Mouse (Mus musculus): Measurements from ENCODE around the gene Sik2. TPM values are rescaled to one million over a fixed set of nuclear protein-coding genes. Genes with fewer than 3 reads are reported as not detected.

Sik2 gene
- total RNA-seq, 2 experiments from 2014 or later, result 92.4 to 151 TPM

DNA sequence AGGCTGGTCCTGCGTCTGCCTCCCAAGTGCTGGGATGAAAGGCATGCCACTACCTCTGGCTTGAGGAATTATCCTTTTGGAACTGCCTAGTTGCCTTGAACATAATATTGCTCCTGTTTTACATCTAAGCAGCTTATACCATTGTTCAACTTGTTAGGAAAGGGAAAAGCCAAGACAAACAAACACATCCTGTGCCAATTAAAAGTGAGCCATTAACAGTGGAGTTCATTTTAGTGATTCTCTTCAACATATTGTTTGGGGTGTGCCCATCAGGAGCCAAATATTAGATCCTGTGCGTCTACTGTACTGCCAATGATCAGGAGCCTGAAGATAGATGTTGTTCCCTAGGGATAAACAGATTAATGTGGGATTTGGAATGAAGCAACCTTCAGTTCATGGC, 126.7 kb downstream of the Sik2 start:
- no peak for ATAC-seq (replicated peaks; ENCODE audit: low FRiP score, poor library complexity, severe bottlenecking)

- ATAC-seq (replicated peaks; ENCODE audit: low FRiP score, poor library complexity, severe bottlenecking), result no peak
Measured at GRCm38 (mm10) chr9:50877431-50877830, 131.4 kb downstream of the Sik2 start.

DNA sequence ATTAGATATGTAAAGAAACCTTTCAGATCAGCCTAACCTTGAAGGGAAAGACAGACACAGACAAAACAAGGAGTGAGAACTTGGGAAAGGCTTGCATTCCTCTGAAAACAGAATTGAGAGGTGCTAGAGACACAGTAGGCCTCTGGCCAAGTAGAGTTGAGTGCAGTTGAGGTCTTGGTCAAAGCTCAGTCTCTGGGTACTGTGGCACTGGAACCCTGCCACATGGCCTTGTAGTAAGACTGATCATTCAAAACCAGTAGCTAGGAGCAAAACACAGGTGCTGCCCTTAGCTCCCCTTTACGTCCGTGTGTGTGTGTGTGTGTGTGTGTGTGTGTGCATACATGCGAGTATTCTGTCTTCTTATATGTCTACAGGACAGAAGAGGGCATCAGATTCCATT, 132.6 kb downstream of the Sik2 start:
- ATAC-seq (replicated peaks; ENCODE audit: low FRiP score, poor library complexity, severe bottlenecking), result no peak

DNA sequence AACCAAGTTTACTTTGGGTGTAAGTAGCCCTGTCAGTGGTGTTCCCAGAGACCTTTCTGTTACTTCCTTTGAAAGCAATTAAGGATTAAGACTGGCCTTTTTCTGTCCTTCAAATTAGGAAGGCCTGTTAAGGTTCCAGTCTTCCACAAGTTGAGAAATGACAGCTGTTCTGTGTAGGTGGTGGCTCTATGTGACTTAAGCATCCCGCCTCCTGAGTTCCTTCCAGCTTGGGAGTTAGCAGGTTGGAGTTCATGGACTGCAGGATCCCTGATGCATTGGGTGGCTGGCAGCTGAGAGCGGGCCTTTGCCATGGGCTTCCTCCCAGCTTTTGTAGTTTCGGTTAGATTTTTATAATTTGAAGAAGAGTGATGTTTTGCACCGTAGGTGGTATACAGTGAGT, 133.4 kb downstream of the Sik2 start:
- ATAC-seq (replicated peaks; ENCODE audit: low FRiP score, poor library complexity, severe bottlenecking), result no peak

DNA sequence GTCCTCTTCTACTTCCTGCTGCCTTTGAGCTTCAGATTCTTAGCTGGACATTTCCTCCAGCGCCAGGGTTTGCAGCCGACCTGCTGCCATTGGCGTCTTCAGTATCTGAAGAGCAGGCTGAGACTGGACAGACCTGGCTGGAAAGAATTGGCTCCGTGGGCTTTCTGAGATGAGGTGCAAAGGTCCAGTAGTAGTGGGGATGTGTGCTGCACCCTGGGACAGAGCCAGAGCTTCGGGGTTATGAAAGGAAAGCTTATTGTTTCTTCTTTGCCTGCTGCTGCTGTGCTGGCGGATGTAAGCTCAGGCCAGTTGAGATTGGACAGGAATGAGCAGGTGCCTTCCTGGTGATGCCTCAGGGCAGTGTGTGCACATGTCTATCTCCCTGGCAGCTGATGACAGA, 134.8 kb downstream of the Sik2 start:
- ATAC-seq (replicated peaks; ENCODE audit: low FRiP score, poor library complexity, severe bottlenecking), result no peak

GRCm38 (mm10) chr9:50873210-50873609, 135.7 kb downstream of the Sik2 start:
- ATAC-seq (replicated peaks; ENCODE audit: low FRiP score, poor library complexity, severe bottlenecking), result no peak

- ATAC-seq (replicated peaks; ENCODE audit: low FRiP score, poor library complexity, severe bottlenecking), result no peak
Measured at GRCm38 (mm10) chr9:50868182-50868581, 140.7 kb downstream of the Sik2 start.

- no peak for ATAC-seq (replicated peaks; ENCODE audit: low FRiP score, poor library complexity, severe bottlenecking)
Measured at GRCm38 (mm10) chr9:50867015-50867414, 141.9 kb downstream of the Sik2 start.

DNA sequence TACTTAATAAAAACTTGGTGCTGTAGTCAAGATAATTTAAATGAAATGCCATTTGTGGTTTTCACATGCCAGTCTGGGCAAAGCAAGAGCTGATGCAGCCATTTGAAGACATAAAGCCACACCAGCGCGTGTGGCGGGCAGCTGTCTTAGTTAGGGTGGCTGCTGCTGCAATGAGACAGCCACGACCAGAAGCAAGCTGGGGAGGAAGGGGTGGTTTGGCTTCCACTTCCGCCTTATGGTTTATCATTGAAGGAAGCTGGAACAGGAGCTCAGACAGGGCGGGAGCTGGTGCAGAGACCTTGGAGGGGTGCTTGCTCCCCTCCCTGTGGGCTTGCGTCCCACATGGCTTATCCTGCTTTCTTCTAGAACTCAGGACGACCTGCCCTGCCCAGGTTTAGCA, 143.1 kb downstream of the Sik2 start:
- no peak for ATAC-seq (replicated peaks; ENCODE audit: low FRiP score, poor library complexity, severe bottlenecking)

DNA sequence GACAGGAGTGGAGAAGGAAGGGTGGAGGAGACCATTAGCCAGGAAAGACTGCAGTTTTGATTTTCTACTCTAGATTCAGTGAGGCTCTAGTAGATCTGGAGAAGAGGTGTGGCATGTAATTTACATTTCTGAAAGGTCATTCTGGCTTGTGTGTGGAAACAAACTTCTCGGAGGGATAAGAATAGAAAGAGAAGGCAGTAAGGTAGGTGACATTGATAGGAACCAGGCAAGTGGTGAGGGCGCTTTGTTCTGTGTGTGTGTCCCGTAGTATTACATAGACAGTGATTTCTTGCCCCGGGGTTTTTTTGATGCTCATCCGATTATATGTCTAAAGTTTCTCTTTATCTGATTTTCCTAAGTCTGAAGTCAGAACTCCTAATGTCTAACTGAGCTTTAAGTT, 144.0 kb downstream of the Sik2 start:
- ATAC-seq (replicated peaks; ENCODE audit: low FRiP score, poor library complexity, severe bottlenecking), result no peak

DNA sequence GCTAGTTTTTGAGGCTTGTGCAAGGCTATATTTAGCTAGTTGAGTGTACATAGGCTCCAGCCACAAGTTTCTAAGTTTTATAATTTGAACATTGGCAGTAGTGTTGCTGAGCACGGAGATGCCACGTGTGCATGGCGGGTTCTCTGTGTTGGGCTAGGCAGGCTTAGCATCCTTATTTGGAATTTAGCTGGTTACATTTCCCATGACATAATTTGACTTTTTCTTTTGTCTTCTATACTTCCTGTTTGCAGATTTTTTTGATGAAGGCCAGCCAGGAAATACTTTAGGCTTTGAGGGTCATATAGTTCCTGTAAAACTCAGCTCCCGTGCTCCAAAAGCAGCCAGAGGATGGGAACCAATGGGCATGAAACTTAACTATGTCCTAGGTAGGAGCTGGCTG, 145.0 kb downstream of the Sik2 start:
- ATAC-seq (replicated peaks; ENCODE audit: low FRiP score, poor library complexity, severe bottlenecking), result no peak

GRCm38 (mm10) chr9:50861119-50861839, 147.6 kb downstream of the Sik2 start:
- ATAC-seq (replicated peaks; ENCODE audit: low FRiP score, poor library complexity, severe bottlenecking), result no peak

DNA sequence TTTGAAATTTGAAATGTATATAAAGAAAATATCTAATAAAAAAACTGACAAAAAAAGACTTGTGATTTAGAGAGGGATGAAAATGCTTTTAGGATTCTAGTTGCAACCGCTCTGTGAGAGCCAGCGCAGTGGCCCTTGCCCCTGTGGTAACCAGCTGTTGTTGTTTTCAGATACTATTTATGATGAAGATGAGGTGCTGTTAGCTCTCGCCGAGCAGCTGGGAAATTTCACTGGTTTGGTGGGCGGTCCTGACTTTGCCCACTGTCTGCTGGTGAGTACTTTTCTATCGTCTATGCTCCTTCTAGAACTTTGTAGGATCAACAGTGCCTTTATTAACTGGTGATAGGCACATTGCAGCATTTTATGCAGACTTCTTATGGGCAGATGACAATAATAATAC, 150.2 kb downstream of the Sik2 start:
- no peak for ATAC-seq (replicated peaks; ENCODE audit: low FRiP score, poor library complexity, severe bottlenecking)

DNA sequence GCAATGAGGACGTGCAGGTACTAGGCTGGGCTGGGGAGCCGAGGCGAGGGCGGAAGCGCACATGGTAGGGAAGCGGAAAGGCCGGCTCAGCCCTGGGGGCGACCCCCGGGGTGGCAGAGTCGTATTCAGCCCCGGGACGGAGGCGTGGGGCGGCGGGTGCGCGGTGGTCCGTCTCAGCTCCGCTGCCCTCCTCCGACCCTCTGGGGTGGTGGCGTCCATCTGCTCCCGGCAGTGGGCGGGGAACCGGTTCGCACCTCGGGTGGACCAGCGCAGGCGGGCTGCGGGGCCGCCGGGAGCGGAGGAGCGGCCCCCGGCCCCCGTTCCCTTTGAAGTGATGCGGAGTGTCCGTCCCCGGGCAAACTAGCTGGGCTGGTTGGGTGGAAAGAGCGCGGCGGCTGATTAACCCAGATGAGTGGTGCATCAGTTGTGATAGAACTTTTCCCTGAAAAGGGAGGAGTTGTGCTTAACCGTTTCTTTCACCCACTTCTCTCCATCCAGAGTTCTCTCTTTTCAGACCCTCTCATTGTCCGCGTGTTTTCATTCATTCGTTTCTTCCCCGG, 151.7 kb downstream of the Sik2 start:
- no peak; the same call in 1 of the 2 replicates for ATAC-seq (replicated peaks; ENCODE audit: low FRiP score, poor library complexity, severe bottlenecking)

GRCm38 (mm10) chr9:50856341-50857081, 152.4 kb downstream of the Sik2 start:
- ATAC-seq (replicated peaks; ENCODE audit: low FRiP score, poor library complexity, severe bottlenecking), result peak; percentile 61

- no peak for ATAC-seq (replicated peaks; ENCODE audit: low FRiP score, poor library complexity, severe bottlenecking)
Measured at GRCm38 (mm10) chr9:50855780-50856179, 153.1 kb downstream of the Sik2 start.

DNA sequence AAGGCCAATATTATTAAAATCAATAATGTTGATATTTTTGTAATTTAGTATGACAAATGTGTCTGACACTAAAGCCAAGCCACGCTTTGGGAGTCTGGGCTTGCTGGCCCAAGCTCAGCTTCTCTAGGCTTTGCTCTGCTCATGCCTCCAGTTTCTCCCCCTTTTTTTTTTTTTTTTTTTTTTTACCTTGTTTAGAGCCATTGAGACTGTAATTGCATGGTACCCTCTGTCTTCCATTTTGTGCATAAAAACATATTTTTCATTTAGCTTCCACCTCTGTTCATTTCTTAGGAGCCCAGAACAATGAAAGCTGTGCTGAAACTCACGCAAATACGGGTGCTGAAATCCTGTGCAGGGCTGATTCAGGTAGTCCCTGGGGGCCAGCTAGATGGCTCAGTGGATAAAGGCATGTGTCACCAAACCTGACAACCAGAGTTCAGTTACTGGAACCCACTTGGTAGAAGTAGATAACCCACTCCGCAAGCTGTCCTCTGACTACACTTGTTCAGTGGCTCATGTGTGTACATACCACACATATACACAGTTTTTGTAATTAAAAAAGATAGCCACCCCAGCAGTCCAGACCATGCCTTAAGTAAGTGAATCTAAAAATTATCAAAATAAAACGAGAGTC, 153.6 kb downstream of the Sik2 start:
- no peak for ATAC-seq (replicated peaks; ENCODE audit: low FRiP score, poor library complexity, severe bottlenecking)

- ATAC-seq (replicated peaks; ENCODE audit: low FRiP score, poor library complexity, severe bottlenecking), result peak; percentile 66
Measured at GRCm38 (mm10) chr9:50854376-50854775, 154.5 kb downstream of the Sik2 start.

DNA sequence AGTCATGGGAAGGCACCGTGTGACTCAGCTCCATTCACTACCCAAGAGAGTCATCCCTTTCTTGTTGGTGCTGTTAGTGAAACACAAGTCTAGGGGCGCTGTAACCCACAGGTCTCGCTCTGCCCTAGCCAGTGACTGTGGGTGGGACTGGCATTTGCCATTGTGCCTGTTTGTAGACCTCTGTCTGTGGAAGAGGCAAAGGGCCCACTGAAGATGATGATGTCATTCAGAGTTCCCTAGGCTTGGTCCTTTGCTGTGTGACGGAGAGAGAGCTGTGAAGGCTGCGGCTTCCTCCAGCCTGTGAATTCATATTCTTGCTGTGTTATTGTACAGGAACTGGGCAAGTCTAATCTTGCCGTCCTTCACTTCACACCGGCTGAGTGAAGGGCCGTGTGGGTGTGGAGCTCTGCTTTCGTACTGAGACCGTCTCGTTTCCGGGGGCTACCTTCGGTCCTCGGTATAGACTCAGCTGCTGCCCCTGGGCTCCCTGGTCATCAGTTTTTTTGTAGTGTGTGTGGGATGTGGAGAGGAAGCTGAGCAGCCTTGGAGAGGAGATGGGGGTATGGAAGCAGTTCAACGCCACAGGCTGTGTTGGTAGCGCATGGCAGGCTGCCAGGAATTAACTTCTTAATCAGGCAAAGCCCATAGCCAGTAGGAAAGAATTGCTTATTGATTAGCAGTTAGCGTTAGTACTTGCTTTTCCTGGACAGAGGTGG, 156.1 kb downstream of the Sik2 start:
- ATAC-seq (replicated peaks; ENCODE audit: low FRiP score, poor library complexity, severe bottlenecking), result peak; percentile 25

GRCm38 (mm10) chr9:50850713-50851112, 158.2 kb downstream of the Sik2 start:
- ATAC-seq (replicated peaks; ENCODE audit: low FRiP score, poor library complexity, severe bottlenecking), result no peak
